12 mouse cellular contexts compared by ENCODE assay signal in genomic region chr4:87936326-87936725, GRCm38 (mm10).
DNase-seq lines count a peak whose midpoint lies in the region; ATAC-seq and TF ChIP-seq lines count a peak whose summit lies in the region.
"Had no signal": no experiment of that assay in that cellular context is flagged by ENCODE, and none has a peak within 500 bp of the region (broad histone marks: within the 10 kb centered on the region; RNA-seq: fewer than 3 reads in every experiment).

No protein-coding gene starts in this region.

- DNase-seq in heart, adult 11 months = peak; percentile 77
- DNase-seq in lung, postnatal 0 days (ENCODE audit: low spot score) = peak; percentile 18
- DNase-seq in lung, postnatal 14 days = no peak
- peak; percentile 66 for DNase-seq in cerebellum, adult 9-10 months
- DNase-seq in kidney, postnatal 36 days = peak; percentile 21 to 44
- no peak for DNase-seq in c-Kit-positive CD71-positive TER-119-positive erythroid progenitor cells, embryonic 14.5 days (ENCODE audit: low spot score)
- DNase-seq in gastrocnemius, postnatal 10 days = no peak
- DNase-seq: B cell, adult 2 months; liver had no signal

- no peaks in the 10 kb centered on the region for H3K9me3 ChIP-seq in heart, embryonic 12.5 days (replicated peaks)
- H3K9me3 ChIP-seq in lung, postnatal 0 days (ENCODE audit: low read length) = no peaks in the 10 kb centered on the region
- H3K9me3 ChIP-seq: hindbrain, embryonic 13.5 days had no signal

- H3K4me2 ChIP-seq in heart, embryonic 12.5 days = no peak overlapping the region
- H3K4me2 ChIP-seq in lung, postnatal 0 days (replicated peaks; ENCODE audit: low read depth, low read length) = no peak overlapping the region
- H3K4me2 ChIP-seq: hindbrain, embryonic 13.5 days had no signal

- TF ChIP-seq CTCF in lung, postnatal 0 days (IDR thresholded peaks at IDR 0.05) = no peak

- no peak for ATAC-seq in heart, embryonic 12.5 days (ENCODE audit: insufficient number of reproducible peaks, low FRiP score)
- no peak for ATAC-seq in lung, postnatal 0 days

- no peaks in the 10 kb centered on the region for H3K27me3 ChIP-seq in heart, embryonic 12.5 days (replicated peaks)
- no peaks in the 10 kb centered on the region for H3K27me3 ChIP-seq in lung, postnatal 0 days (replicated peaks; ENCODE audit: insufficient read depth, low read length)
- H3K27me3 ChIP-seq: hindbrain, embryonic 13.5 days had no signal

- peaks cover 36% of the 10 kb centered on the region for H3K4me1 ChIP-seq in heart, embryonic 12.5 days (replicated peaks)
- H3K4me1 ChIP-seq in lung, postnatal 0 days (ENCODE audit: insufficient read depth, low read depth, low read length) = peaks cover 4% of the 10 kb centered on the region; the same call in 1 of the 2 replicates

- no peak overlapping the region for H3K27ac ChIP-seq in heart, embryonic 12.5 days (ENCODE audit: poor library complexity, severe bottlenecking)
- no peak overlapping the region for H3K27ac ChIP-seq in lung, postnatal 0 days (ENCODE audit: low read length)
- H3K27ac ChIP-seq: hindbrain, embryonic 13.5 days; kidney, postnatal 0 days had no signal

- H3K9ac ChIP-seq in heart, embryonic 12.5 days = no peak overlapping the region
- H3K9ac ChIP-seq in lung, postnatal 0 days (replicated peaks; ENCODE audit: low read depth) = no peak overlapping the region
- H3K9ac ChIP-seq: hindbrain, embryonic 13.5 days had no signal

- no peak overlapping the region for H3K4me3 ChIP-seq in heart, embryonic 12.5 days
- no peak overlapping the region for H3K4me3 ChIP-seq in lung, postnatal 0 days (ENCODE audit: low read depth, low read length)
- H3K4me3 ChIP-seq: hindbrain, embryonic 13.5 days had no signal

- TF ChIP-seq EP300 in lung, postnatal 0 days (IDR thresholded peaks at IDR 0.05) = no peak

- 57% methylated on average over 2 of the region's 2 CpGs for WGBS in heart, embryonic 12.5 days
- WGBS in lung, postnatal 0 days = 29% methylated on average over 2 of the region's 2 CpGs

- no peaks in the 10 kb centered on the region for H3K36me3 ChIP-seq in heart, embryonic 12.5 days
- H3K36me3 ChIP-seq in lung, postnatal 0 days (ENCODE audit: insufficient read depth, low read length) = no peaks in the 10 kb centered on the region
- H3K36me3 ChIP-seq: hindbrain, embryonic 13.5 days had no signal

Comparison
In these comparisons a context has a peak if more than half of its experiments do, and no peak if none do; other contexts are left out.
1. DNase-seq: peak in heart, adult 11 months (single experiment), lung, postnatal 0 days (single experiment), cerebellum, adult 9-10 months (single experiment) and kidney, postnatal 36 days (2 of 2); none in lung, postnatal 14 days (single experiment), c-Kit-positive CD71-positive TER-119-positive erythroid progenitor cells, embryonic 14.5 days (single experiment) and gastrocnemius, postnatal 10 days (single experiment).